Mouse (Mus musculus) embryo, embryonic 10 days (tissue): ENCODE results near the gene Gm5105.

Experiments used
- DNase-seq: peaks from one replicate; pipeline ENCODE4 v3.0.0-alpha.2; 2015; ENCODE audit warnings: low spot score

The Gm5105 gene

GRCm38 (mm10) chr3:138026286-138026685 is 40.9 kb downstream of the Gm5105 start:
- DNase-seq = no peak

GRCm38 (mm10) chr3:138022651-138023050 is 44.5 kb downstream of the Gm5105 start:
- DNase-seq = no peak

GRCm38 (mm10) chr3:138022003-138022402 is 45.2 kb downstream of the Gm5105 start:
- no peak for DNase-seq

GRCm38 (mm10) chr3:138016810-138017209 is 50.4 kb downstream of the Gm5105 start:
- DNase-seq = no peak

- DNase-seq = no peak
Observed at GRCm38 (mm10) chr3:138014725-138015124, 52.5 kb downstream of the Gm5105 start.

GRCm38 (mm10) chr3:138012351-138012750 is 54.8 kb downstream of the Gm5105 start:
- no peak for DNase-seq

GRCm38 (mm10) chr3:138008152-138008551 is 59.0 kb downstream of the Gm5105 start:
- DNase-seq = no peak

GRCm38 (mm10) chr3:138006896-138007295 is 60.3 kb downstream of the Gm5105 start:
- no peak for DNase-seq

- DNase-seq = no peak
Observed at GRCm38 (mm10) chr3:138003264-138003663, 63.9 kb downstream of the Gm5105 start.

GRCm38 (mm10) chr3:138002545-138002944 is 64.6 kb downstream of the Gm5105 start:
- DNase-seq = no peak

- DNase-seq = no peak
Observed at GRCm38 (mm10) chr3:138001865-138002264, 65.3 kb downstream of the Gm5105 start.

- no peak for DNase-seq
Observed at GRCm38 (mm10) chr3:138000724-138001069, 66.5 kb downstream of the Gm5105 start.

GRCm38 (mm10) chr3:138000062-138000723 is 67.0 kb downstream of the Gm5105 start:
- DNase-seq = no peak

- no peak for DNase-seq
Observed at GRCm38 (mm10) chr3:137999224-137999790, 67.9 kb downstream of the Gm5105 start.
